Mouse (Mus musculus) heart, embryonic 11.5 days (tissue): ENCODE data around the gene Hspg2. TPM values are rescaled to one million over a fixed set of nuclear protein-coding genes. Genes with fewer than 3 reads are reported as not detected.

Experiments
- ATAC-seq: fragments of 200-750 bp; cut with Nextera tagmentation; replicated peaks from 2 replicates; pipeline ENCODE4 v1.8.0; 2017; ENCODE audit warnings: moderate library complexity; ENCODE audit not compliant: insufficient number of reproducible peaks, low FRiP score, low TSS enrichment
- H3K27ac ChIP-seq: fragments of 300-500 bp; sonication (generic); 2 replicates; pipeline ENCODE4 v1.5.1; 2014; ENCODE audit warnings: mild to moderate bottlenecking, low read depth, low read length
- H3K27me3 ChIP-seq: fragments of 300-500 bp; sonication (generic); 2 replicates; pipeline ENCODE4 v1.6.1; 2014; ENCODE audit warnings: mild to moderate bottlenecking, low read length, mixed read lengths; ENCODE audit not compliant: control insufficient read depth, insufficient read depth
- H3K36me3 ChIP-seq: fragments of 300-500 bp; sonication (generic); 2 replicates; pipeline ENCODE4 v1.6.1; 2014; ENCODE audit warnings: mild to moderate bottlenecking, low read length, moderate library complexity, mixed read lengths; ENCODE audit not compliant: control insufficient read depth, insufficient read depth
- H3K4me1 ChIP-seq: fragments of 300-500 bp; sonication (generic); 2 replicates; pipeline ENCODE4 v1.6.1; 2014; ENCODE audit warnings: low read length; ENCODE audit not compliant: control insufficient read depth, insufficient read depth
- H3K4me2 ChIP-seq: fragments of 300-500 bp; sonication (generic); 2 replicates; pipeline ENCODE4 v1.6.1; 2014; ENCODE audit warnings: mild to moderate bottlenecking, moderate library complexity
- H3K4me3 ChIP-seq: fragments of 300-500 bp; sonication (generic); 2 replicates; pipeline ENCODE4 v1.5.1; 2014; ENCODE audit warnings: low read depth, low read length
- H3K9ac ChIP-seq: fragments of 300-500 bp; sonication (generic); 2 replicates; pipeline ENCODE4 v1.6.1; 2014; ENCODE audit warnings: mild to moderate bottlenecking, low read depth, low read length, moderate library complexity
- H3K9me3 ChIP-seq: fragments of 300-500 bp; sonication (generic); replicated peaks from 2 replicates; pipeline ENCODE4 v1.6.1; 2016; ENCODE audit warnings: low read length; ENCODE audit not compliant: control insufficient read depth
- WGBS: fragments of 180-500 bp; shearing (Covaris S2); extraction: QIAGEN DNeasy Blood & Tissue Kit; methylation state at CpG from one replicate; pipeline ENCODE4 v1.1.7; 2014; ENCODE audit not compliant: insufficient replicate concordance; 5-methylcytosine and 5-hydroxymethylcytosine counted together
- polyA plus RNA-seq: library from polyadenylated mRNA; unstranded; fragments of >200 nt; fragmentation: Nextera tagmentation; extraction: Ambion mirVana; gene quantifications from 2 replicates; pipeline ENCODE4 v1.2.1, GENCODE M21; 2014

The Hspg2 gene
- polyA plus RNA-seq, 1 experiment from 2014 or later: 55.5 TPM

GRCm38 (mm10) chr4:137456581-137456980 is 12.0 kb upstream of the Hspg2 start:
- H3K4me3 ChIP-seq: no peak overlapping the region
- ATAC-seq: no peak
- H3K4me2 ChIP-seq: no peak overlapping the region
- H3K36me3 ChIP-seq: no peaks in the 10 kb centered on the region
- H3K27ac ChIP-seq: no peak overlapping the region
- H3K9me3 ChIP-seq: no peaks in the 10 kb centered on the region
- no peaks in the 10 kb centered on the region for H3K27me3 ChIP-seq
- 82% methylated on average over 12 of the region's 12 CpGs for WGBS
- peaks cover 13% of the 10 kb centered on the region for H3K4me1 ChIP-seq
- H3K9ac ChIP-seq: no peak overlapping the region

- H3K27me3 ChIP-seq: no peaks in the 10 kb centered on the region
- peaks cover 15% of the 10 kb centered on the region for H3K4me1 ChIP-seq
- no peaks in the 10 kb centered on the region for H3K36me3 ChIP-seq
- 28% methylated on average over 4 of the region's 4 CpGs for WGBS
- no peak overlapping the region for H3K27ac ChIP-seq
- H3K9me3 ChIP-seq: no peaks in the 10 kb centered on the region
- H3K4me3 ChIP-seq: no peak overlapping the region
- no peak for ATAC-seq
- no peak overlapping the region for H3K9ac ChIP-seq
- H3K4me2 ChIP-seq: no peak overlapping the region
Observed at GRCm38 (mm10) chr4:137457292-137457691, 11.3 kb upstream of the Hspg2 start.

- Histone ChIP-seq H3K36me3 (no peaks in the 10 kb centered on the region), H3K4me2 (no peak overlapping the region), H3K4me3 (no peak overlapping the region), H3K9me3 (no peaks in the 10 kb centered on the region), H3K27me3 (no peaks in the 10 kb centered on the region), H3K9ac (no peak overlapping the region), H3K27ac (no peak overlapping the region), H3K4me1 (peaks cover 15% of the 10 kb centered on the region)
- WGBS: 83% methylated on average over 9 of the region's 9 CpGs
- no peak for ATAC-seq
Observed at GRCm38 (mm10) chr4:137458310-137458709, 10.3 kb upstream of the Hspg2 start.

- Histone ChIP-seq H3K36me3 (no peaks in the 10 kb centered on the region), H3K27me3 (no peaks in the 10 kb centered on the region), H3K4me3 (no peak overlapping the region), H3K9me3 (no peaks in the 10 kb centered on the region), H3K9ac (no peak overlapping the region), H3K4me1 (peaks cover 15% of the 10 kb centered on the region), H3K4me2 (no peak overlapping the region), H3K27ac (no peak overlapping the region)
- 48% methylated on average over 5 of the region's 5 CpGs for WGBS
- no peak for ATAC-seq
Observed at GRCm38 (mm10) chr4:137458861-137459260, 9.7 kb upstream of the Hspg2 start.

- Histone ChIP-seq H3K4me2 (no peak overlapping the region), H3K4me1 (peaks cover 17% of the 10 kb centered on the region)
- 63% methylated on average over 14 of the region's 14 CpGs for WGBS
Observed at GRCm38 (mm10) chr4:137460676-137461075, 7.9 kb upstream of the Hspg2 start.

GRCm38 (mm10) chr4:137461217-137461616 is 7.4 kb upstream of the Hspg2 start:
- 74% methylated on average over 4 of the region's 4 CpGs for WGBS
- no peak overlapping the region for H3K4me3 ChIP-seq
- H3K27ac ChIP-seq: peak overlapping the region; percentile 46; the same call in 1 of the 2 replicates
- H3K4me1 ChIP-seq: peaks cover 17% of the 10 kb centered on the region
- no peak overlapping the region for H3K9ac ChIP-seq
- no peaks in the 10 kb centered on the region for H3K27me3 ChIP-seq
- no peaks in the 10 kb centered on the region for H3K36me3 ChIP-seq
- no peak for ATAC-seq
- no peaks in the 10 kb centered on the region for H3K9me3 ChIP-seq
- no peak overlapping the region for H3K4me2 ChIP-seq

More at GRCm38 (mm10) chr4:137460676-137461075, 7.9 kb upstream of the Hspg2 start:
- Histone ChIP-seq H3K27ac (peak overlapping the region; percentile 46), H3K4me3 (no peak overlapping the region), H3K9ac (no peak overlapping the region), H3K36me3 (no peaks in the 10 kb centered on the region), H3K27me3 (no peaks in the 10 kb centered on the region), H3K9me3 (no peaks in the 10 kb centered on the region)
- no peak for ATAC-seq

GRCm38 (mm10) chr4:137461981-137462690 is 6.4 kb upstream of the Hspg2 start:
- H3K27me3 ChIP-seq: no peaks in the 10 kb centered on the region
- peaks cover 19% of the 10 kb centered on the region for H3K4me1 ChIP-seq
- no peak overlapping the region for H3K9ac ChIP-seq
- no peak for ATAC-seq
- H3K27ac ChIP-seq: no peak overlapping the region
- no peaks in the 10 kb centered on the region for H3K9me3 ChIP-seq
- 55% methylated on average over 16 of the region's 16 CpGs for WGBS
- H3K4me2 ChIP-seq: no peak overlapping the region
- H3K4me3 ChIP-seq: no peak overlapping the region
- H3K36me3 ChIP-seq: no peaks in the 10 kb centered on the region

- Histone ChIP-seq H3K9me3 (no peaks in the 10 kb centered on the region), H3K9ac (0 out of 2 replicates have a peak overlapping the region, but pooled peaks have one; percentile 39), H3K27ac (0 out of 2 replicates have a peak overlapping the region, but pooled peaks have one; percentile 1), H3K36me3 (no peaks in the 10 kb centered on the region), H3K4me1 (peaks cover 34% of the 10 kb centered on the region), H3K27me3 (no peaks in the 10 kb centered on the region), H3K4me2 (no peak overlapping the region), H3K4me3 (no peak overlapping the region)
- WGBS: 60% methylated on average over 13 of the region's 13 CpGs
- ATAC-seq: no peak
Observed at GRCm38 (mm10) chr4:137465125-137465787, 3.3 kb upstream of the Hspg2 start.
